Mouse (Mus musculus) frontal cortex, postnatal 36 days (tissue): ENCODE measurements around the gene Nit2.
"Not testable (repeated sequence)": the region's sequence is repeated elsewhere in the genome, so short reads cannot be mapped to it uniquely, and the experiment has no call there.

Source experiments
- DNase-seq, 2 experiments: peaks; one replicate each; pipeline ENCODE4 v3.0.0; 2022; ENCODE audit warnings: low spot score in 2 of 2

Gene Nit2

GRCm38 (mm10) chr16:57166611-57167513 is at the start of gene Nit2:
Nit2 (minus strand) TSS chr16:57167341.
- peak; percentile 92 to 94 for DNase-seq

DNA sequence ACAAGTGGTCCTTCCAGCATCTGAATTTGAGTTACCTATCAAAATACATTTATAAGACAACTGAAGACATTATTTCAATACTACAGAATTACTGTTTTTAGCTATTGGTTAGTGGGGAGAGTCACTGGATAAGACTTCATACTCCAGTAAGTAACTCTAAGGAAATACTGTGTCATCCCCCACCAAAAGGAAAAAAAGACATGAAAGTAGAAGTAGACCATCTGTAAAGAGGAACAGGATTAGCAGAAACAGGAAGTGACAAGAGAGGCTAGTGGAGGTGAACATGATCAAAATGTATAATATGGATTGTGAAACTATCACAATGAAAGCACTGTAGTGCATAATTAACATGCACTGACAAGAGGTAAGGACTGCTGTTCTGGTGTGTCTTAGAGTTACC is 48.8 kb upstream of the Nit2 start:
- DNase-seq, result no peak

GRCm38 (mm10) chr16:57211037-57211436 is 43.9 kb upstream of the Nit2 start:
- no peak for DNase-seq

GRCm38 (mm10) chr16:57208342-57208741 is 41.2 kb upstream of the Nit2 start:
- no peak for DNase-seq

GRCm38 (mm10) chr16:57197281-57197680 is 30.1 kb upstream of the Nit2 start:
- no peak for DNase-seq

- no peak for DNase-seq
Observed at GRCm38 (mm10) chr16:57196590-57196989, 29.4 kb upstream of the Nit2 start.

DNA sequence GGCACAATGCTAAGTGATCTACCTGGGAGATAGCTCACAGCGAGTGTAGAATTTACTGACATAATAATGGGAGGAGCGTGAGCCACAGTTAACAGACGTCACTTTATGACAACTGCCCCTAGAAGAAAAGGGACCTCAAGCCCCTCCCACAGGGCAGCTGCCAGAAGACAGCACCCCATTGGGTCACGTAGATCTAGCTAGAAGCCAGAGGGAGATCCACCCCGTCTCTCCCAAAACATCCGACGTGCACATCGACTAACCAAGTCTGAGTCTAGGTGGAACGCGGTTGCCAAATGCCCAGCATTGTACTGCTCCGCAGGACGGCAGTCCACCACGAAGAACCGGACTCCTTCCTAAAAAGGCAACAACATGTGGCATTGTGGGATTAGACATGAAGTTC is 24.1 kb upstream of the Nit2 start:
- no peak for DNase-seq

GRCm38 (mm10) chr16:57190390-57190789 is 23.2 kb upstream of the Nit2 start:
- DNase-seq, result no peak

- DNase-seq, result no peak
Observed at GRCm38 (mm10) chr16:57189493-57189892, 22.4 kb upstream of the Nit2 start.

DNA sequence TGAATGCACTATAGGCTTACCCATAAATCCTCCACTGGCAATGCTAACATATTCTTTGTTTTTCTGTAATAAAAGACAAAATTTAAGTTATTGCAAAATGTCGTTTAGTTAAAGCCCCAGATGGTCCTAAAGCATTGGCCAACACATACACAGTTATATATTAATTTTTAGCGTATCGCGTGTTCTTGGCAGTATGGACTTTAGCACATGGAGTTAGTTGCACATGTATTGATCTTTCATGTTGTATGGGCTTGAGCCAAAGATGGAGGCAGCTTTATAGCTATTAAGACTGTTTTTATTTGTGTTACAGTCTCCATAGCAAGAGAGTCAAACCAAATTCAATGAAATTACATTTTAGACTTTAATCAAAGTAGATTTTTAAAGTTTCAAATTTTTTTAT is 19.5 kb upstream of the Nit2 start:
- DNase-seq, result no peak

DNA sequence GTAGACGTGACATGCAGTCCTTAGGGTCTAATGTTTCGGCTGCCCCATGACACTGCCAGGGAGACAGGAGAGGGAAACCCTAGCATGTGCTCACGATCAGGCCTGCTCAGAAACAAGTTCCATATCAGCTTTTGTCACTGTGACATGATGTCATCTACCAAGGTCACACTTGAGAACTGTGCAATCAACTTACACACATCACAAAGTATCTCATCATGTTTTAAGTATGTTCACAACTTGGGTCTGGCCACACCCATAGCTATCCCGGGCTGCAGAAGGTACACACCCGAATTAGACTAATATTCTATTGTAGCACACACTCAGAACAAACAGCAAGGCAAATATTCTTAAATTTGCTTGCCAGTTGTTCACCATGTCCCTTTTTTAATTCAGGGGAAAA is 14.9 kb upstream of the Nit2 start:
- DNase-seq, result no peak

- no peak for DNase-seq
Observed at GRCm38 (mm10) chr16:57181180-57181579, 14.0 kb upstream of the Nit2 start.

DNA sequence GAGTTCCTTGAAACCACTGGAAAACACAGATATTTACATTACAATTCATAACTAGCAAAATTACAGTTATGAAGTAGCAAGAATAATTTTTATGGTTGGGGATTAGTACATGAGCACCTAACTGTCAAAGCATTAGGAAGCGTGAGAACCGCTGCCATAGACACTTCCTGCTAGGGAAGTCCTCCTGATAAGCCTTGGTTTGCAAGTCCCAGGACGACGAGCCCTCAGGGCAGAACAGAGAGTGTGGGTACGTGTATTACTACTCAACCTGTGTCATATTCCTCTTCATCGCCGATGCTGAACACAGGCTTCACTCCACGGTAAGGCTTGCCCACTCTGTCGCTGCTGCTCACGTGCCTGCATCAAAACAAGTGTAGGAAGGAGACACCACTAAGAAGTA is 10.5 kb upstream of the Nit2 start:
- no peak for DNase-seq

DNA sequence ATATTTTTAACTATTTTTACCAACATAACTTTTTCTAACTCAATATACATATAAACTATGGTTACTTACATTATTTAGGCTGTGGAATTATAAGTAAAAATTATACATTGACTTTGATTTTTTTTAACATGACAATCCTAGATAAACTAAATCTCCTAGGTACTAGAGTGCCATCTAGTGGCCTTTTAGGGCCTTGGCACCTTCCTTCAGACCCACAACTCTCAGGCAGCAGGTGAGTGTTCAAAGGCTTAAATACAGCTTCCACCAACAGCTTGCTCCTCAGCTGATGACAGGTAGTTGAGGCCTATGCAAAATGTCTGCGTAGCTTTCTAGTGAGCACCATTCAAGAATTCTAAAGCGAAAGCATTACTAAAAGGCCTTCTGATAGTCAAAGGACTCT is 10.1 kb upstream of the Nit2 start:
- peak in 1 of 2 experiments; percentile 55 for DNase-seq

DNA sequence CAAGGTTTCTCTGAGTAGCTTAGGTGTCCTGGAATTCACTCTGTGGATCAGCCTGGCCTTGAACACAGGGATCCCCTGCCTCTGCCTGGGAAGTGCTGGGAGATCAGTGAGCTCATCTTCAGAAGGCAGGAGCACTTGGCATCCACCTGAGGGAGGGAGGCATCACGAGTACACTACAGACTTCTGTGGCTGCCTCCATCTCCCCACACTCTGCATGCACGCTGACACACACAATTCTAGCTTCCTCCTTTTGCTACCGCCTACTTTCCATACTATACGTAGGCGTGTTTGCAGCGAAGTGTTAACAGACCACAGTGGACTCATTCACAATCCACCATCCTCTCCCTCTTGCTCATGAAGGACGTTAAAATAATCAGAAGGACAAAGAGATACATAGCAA is 9.1 kb upstream of the Nit2 start:
- DNase-seq, result peak; percentile 68

GRCm38 (mm10) chr16:57175751-57176150 is 8.6 kb upstream of the Nit2 start:
- DNase-seq, result no peak

GRCm38 (mm10) chr16:57174480-57174879 is 7.3 kb upstream of the Nit2 start:
- not testable (repeated sequence) for DNase-seq

GRCm38 (mm10) chr16:57171570-57171969 is 4.4 kb upstream of the Nit2 start:
- peak in 1 of 2 experiments; percentile 42 for DNase-seq

DNA sequence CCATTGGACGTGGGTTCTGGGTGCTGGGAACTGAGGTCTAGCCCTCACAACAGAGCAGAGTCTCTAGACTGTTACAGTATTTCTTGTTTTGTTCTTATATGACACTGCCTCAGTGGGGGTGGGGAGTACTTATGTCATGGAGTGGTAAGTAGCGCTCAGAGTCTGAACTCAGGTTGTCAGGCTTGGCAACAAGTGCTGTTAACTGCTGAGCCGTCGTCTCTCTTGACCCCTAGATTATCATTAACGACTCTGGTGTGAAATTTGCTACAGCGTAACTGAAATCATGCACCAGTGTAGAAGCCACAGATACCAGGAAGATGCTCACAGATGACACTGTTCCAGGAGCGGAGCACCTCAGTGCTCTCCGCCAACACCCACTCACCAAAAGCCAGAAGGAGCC is 4.0 kb upstream of the Nit2 start:
- DNase-seq, result no peak

- DNase-seq, result no peak
Observed at GRCm38 (mm10) chr16:57168236-57168635, 1.1 kb upstream of the Nit2 start.

DNA sequence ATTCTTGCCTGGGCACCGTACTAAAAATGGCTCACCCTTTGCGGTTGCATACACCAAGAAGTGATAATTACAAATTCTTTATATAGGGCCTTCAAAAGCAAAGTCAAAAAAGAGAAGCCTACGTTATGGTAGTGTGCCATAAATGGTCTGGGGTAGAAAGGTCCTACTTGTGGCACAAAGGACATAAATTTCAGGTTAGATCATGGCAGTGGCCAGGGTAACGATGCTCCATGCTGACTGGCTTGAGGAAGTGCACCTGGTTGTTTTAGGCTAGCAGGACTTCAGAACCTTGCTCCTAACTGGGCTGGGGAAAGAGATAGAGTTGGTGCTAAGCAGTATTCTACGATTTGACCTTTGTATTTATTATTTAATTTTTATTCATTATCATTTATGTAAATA is 372 bp upstream of the Nit2 start:
- no peak for DNase-seq

- DNase-seq, result no peak
Observed at GRCm38 (mm10) chr16:57166086-57166485, 1.1 kb downstream of the Nit2 start.

DNA sequence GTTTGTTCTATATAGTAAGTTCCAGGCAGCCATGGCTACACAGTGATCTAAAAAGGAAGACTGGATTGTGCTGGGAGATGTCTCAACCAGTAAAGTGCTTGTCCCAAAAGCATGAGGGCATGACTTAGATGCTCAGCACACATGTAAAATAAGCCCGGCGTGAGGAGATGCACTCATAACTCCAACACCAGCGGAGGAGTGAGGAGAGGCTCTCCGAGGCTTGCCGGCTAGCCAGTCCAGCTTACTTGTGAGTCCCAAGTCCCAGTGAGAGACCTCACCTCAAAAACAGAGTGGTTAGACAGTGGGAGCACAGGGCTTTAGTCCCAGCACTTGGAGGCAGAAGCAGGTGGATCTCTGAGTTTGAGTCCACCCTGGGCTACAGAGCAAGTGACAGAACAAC is 2.0 kb downstream of the Nit2 start:
- DNase-seq, result no peak

- no peak for DNase-seq
Observed at GRCm38 (mm10) chr16:57163694-57164093, 3.4 kb downstream of the Nit2 start.
